Mouse (Mus musculus) induced T-regulatory cell, adult 2 months (primary cell): ENCODE data around the gene Pdzd2.
A peak's percentile ranks its signal among the peaks of the same experiment; 100 is the strongest.

Experiments used
- DNase-seq: peaks from one replicate; pipeline ENCODE4 v3.0.0-alpha.2; 2012; ENCODE audit warnings: low read depth

The Pdzd2 gene

GRCm38 (mm10) chr15:12739277-12740247, at the start of gene Pdzd2:
TSS of gene Pdzd2 (minus strand) at chr15:12739924.
- DNase-seq, result peak; percentile 11

- no peak for DNase-seq
These were observed 49.7 kb upstream of the Pdzd2 start for GRCm38 (mm10) chr15:12789406-12789867.

DNA sequence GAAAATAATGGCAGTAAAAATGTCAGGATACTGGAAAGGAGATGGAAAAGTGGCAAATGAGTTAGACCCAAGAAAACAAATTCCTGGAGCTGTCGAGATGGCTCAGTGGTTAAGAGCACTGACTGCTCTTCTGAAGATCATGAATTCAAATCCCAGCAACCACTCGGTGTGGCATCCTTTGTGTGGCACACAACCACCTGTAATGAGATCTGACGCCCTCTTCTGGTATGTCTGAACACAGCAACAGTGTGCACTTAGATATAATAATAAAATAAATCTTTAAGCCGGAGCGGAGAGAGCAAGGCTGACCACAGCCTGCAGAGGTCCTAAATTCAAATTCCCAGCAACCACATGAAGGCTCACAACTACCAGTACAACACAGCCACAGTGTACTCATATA, 48.8 kb upstream of the Pdzd2 start:
- no peak for DNase-seq

GRCm38 (mm10) chr15:12781729-12782326, 42.1 kb upstream of the Pdzd2 start:
- no peak for DNase-seq

GRCm38 (mm10) chr15:12781296-12781695, 41.6 kb upstream of the Pdzd2 start:
- no peak for DNase-seq

GRCm38 (mm10) chr15:12774149-12774753, 34.5 kb upstream of the Pdzd2 start:
- no peak for DNase-seq

DNA sequence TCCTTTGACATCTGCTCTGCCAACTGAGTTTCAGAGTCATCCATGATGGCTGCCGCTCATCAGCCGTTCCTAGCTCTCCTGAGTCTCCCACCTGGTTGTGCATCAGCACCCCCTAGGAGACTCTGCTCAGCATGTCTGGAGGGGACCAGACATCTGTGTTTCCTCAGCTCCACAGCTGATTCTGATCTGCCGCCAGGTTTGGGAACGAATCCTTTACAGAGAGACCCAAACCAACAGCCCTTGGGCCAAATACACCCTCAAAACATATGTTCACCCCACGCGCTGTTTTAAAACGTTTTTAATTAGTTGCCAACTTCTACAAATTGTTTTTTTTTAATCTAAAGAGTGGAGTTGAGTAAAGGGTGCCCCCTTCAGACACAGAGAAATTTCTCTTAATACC, 31.2 kb upstream of the Pdzd2 start:
- no peak for DNase-seq

DNA sequence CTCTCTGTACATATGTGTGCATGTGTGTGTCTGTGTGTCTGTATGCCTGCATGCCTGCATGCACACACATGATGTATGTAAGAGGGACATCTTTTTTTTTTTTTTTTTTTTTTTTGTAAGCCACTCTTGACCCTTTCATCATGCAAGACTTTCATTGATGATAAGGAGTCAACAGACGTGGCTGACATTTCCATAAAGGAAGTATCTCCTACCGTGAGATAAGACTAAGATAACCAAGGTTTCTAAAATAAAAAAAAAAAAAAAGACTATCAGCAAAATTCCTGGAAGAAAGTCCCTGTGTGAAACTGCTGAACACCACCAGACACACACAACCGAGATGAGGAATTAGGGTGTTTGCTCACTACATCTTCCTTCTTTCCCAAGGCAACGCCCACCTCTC, 27.1 kb upstream of the Pdzd2 start:
- DNase-seq, result no peak

DNA sequence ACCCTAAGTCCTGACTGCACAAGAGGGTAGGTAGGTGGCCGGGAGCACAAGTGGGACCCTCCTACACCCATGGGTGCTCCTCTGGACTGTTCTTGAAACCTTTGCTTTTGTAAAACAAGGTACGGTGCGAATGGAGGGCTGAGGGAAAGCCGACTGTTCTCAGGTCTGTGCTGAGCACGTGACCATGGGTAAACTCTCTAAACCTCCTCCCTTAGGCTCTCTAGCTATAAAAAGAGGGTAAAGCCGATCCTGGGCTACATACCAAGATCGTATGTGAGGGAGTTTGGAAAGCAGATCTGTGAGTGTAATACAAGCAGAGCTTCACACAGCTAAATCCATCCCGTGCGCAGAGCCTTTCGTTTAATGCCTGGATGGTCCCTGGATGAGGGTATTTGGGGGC, 23.4 kb upstream of the Pdzd2 start:
- no peak for DNase-seq

GRCm38 (mm10) chr15:12762258-12762913, 22.7 kb upstream of the Pdzd2 start:
- no peak for DNase-seq

GRCm38 (mm10) chr15:12760747-12761146, 21.0 kb upstream of the Pdzd2 start:
- DNase-seq, result no peak

DNA sequence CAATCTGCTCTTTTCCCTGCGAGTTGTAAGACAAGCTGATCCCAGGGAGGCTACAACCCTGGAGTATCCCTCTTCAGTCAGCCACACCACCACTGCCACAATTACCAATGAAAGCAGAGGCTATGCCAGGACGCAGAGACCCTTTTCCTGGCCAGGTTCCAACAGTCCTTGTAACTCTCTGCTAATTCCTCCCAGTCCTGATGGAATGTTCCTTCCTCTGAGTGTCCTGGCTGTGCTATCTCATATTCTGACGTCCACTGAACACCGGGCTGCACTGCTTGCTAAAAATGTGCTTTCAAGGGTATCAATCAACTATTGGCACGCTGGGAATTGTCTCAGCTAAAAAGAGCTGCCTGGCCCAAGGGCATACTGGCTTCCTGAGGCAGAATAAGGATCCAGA, 18.7 kb upstream of the Pdzd2 start:
- DNase-seq, result no peak

- DNase-seq, result no peak
These were observed 18.0 kb upstream of the Pdzd2 start for GRCm38 (mm10) chr15:12757757-12758156.

GRCm38 (mm10) chr15:12753201-12753600, 13.5 kb upstream of the Pdzd2 start:
- no peak for DNase-seq

DNA sequence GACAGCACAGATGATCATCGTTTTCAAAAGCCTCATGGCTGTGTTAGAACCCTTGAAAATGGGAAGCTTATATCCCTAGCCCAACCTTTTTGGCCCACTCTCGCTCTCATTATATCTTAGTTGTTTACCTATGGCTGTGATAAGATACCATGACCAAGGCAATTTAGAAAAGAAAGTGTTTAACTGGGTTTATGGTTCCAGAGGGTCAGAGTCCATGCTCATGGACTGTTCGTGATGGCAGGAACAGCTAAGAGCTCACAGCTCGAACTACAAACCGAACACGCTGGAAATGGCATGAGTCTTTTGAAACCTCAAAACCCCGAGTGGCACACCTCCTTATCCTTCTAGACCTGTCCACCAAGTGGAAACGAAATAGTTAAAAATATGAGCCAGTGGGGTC, 11.2 kb upstream of the Pdzd2 start:
- no peak for DNase-seq

GRCm38 (mm10) chr15:12749549-12750301, 10.0 kb upstream of the Pdzd2 start:
- DNase-seq, result no peak

DNA sequence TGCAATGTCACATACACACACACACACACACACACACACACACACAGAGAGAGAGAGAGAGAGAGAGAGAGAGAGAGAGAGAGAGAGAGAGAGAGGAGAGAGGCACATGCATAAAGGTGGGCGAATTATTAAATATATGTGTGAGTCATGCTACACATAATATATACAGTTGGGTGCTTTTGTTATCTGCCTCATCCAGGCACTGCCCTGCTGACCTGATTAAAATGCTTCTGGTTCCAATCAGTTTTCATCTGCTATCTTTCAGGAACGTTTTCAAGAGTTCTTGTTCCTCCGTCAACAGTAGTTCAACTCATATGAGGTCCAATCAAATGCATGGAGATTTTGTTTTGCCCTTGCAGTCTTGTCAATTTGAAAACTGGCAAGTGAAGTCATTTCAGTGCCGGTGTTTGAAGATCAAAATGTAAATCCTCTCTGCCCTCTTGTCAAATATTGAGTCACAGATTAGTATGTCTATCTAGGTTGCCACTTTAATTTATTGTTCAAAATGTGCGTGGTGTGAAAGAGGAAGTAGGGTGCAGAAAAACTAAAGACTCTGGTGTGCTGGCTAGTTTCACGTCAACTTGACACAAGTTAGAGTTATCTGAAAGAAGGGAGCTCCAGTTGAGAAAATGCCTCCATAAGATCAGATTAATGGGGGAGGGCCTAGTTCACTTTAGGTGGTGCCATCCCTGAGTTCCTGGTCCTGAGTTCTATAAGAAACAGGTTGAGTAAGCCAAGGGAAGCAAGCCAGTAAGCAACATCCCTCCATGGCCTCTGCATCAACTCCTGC, 2.6 kb upstream of the Pdzd2 start:
- DNase-seq, result no peak

- no peak for DNase-seq
These were observed 1.2 kb downstream of the Pdzd2 start for GRCm38 (mm10) chr15:12738301-12739093.

DNA sequence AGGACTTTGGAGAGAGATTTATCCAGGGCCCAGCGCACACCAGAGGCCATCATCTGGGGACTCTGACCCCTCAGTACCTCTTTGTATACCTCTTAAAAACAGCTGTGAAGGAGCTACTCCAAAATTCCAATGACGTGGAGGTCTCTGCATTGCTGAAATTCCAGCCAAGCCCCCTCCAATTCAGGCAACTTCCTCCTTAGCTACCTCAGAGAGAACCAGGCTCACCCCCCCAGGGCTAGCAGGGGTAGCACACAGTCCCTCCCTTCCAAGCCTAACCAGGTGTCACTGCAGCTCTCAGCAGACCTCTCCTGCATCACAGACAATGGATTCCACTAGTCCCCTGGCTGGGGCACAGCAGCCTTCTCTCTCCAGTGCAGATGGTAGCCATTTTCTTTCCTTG, 4.5 kb downstream of the Pdzd2 start:
- no peak for DNase-seq

- no peak for DNase-seq
These were observed 5.5 kb downstream of the Pdzd2 start for GRCm38 (mm10) chr15:12734221-12734620.
